Mouse (Mus musculus) brain, embryonic 14.5 days (tissue): ENCODE measurements around the gene Sept7.

Experiments used
- CTCF ChIP-seq: fragments of 200-500 bp; IDR thresholded peaks from 2 replicates; pipeline ENCODE4 v1.5.1; 2012; ENCODE audit warnings: inconsistent platforms, mild to moderate bottlenecking, moderate library complexity, borderline replicate concordance; ENCODE audit not compliant: insufficient read depth, insufficient read length; ENCODE audit errors: extremely low read depth
- POLR2A ChIP-seq: fragments of 200-500 bp; IDR thresholded peaks from 2 replicates; pipeline ENCODE4 v1.6.1; 2012; ENCODE audit warnings: mild to moderate bottlenecking, inconsistent platforms, borderline replicate concordance; ENCODE audit not compliant: poor library complexity, insufficient read depth, insufficient read length, severe bottlenecking; ENCODE audit errors: extremely low read depth

- TF ChIP-seq CTCF (no peak), POLR2A (no peak)
Measured at GRCm38 (mm10) chr9:25337436-25338198, 85.4 kb downstream of the Sept7 start.
